Mouse (Mus musculus): ENCODE data around the gene Cntnap1. TPM values are rescaled to one million over a fixed set of nuclear protein-coding genes. Genes with fewer than 3 reads are reported as not detected.

Cntnap1 gene
- polyA plus RNA-seq, 1 experiment from 2014 or later: 0.46 TPM

DNA sequence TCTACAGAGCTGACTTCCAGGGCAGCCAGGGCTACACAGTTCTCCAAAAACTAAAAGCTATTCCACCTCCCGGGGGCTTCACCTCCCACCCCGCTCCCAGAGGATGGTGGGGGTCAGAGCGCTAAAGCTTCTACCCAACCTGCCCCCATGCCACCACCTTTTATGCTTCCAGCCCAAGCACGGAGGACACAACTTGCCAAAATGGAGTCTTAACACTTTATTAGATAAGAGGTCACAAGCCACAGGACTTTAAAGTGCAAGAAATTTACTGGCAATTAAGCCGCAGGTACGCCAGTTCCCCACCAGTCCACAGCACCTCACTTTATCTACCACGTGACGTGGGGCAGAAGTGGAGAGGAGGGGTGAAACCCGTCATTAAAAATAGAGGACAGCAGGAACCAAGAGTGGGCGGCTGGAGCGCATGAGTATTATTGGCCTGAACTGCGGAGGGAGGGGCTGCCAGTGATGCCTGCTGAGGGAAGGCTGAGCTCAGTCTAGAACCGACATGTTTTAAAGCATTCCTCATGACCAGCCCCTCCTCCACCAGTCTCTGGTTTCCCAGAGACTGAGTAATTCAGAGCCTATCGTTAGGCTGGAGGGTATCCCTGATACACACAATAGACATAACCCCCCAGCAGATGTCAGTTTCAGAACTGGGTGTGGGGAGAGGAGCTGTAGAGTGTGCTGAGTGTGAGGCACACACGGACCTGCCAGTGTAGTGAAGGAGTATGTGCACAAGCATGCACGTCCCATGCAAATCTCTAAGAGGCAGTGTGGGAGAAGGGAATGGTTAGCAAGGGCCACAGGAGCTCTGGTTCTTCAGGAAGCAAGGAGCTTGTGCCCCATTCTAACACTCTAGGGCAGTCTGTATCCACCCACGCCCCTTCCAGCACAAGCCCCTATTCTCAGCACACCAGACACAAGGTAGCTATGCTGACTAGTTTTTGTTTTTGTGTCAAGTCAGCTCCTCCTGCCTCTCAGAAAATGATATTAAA is 20.9 kb downstream of the Cntnap1 start:
- no peak overlapping the region for H3K4me2 ChIP-seq (replicated peaks)
- H3K27ac ChIP-seq: no peak overlapping the region
- H3K9me3 ChIP-seq: no peaks in the 10 kb centered on the region
- H3K9ac ChIP-seq: no peak overlapping the region
- H3K4me3 ChIP-seq: no peak overlapping the region
- peaks cover 37% of the 10 kb centered on the region for H3K36me3 ChIP-seq
- WGBS: 40% methylated on average over 17 of the region's 17 CpGs
- H3K4me1 ChIP-seq: peaks cover 27% of the 10 kb centered on the region
- no peaks in the 10 kb centered on the region for H3K27me3 ChIP-seq
- no peak for ATAC-seq (ENCODE audit: low FRiP score, low read depth)

DNA sequence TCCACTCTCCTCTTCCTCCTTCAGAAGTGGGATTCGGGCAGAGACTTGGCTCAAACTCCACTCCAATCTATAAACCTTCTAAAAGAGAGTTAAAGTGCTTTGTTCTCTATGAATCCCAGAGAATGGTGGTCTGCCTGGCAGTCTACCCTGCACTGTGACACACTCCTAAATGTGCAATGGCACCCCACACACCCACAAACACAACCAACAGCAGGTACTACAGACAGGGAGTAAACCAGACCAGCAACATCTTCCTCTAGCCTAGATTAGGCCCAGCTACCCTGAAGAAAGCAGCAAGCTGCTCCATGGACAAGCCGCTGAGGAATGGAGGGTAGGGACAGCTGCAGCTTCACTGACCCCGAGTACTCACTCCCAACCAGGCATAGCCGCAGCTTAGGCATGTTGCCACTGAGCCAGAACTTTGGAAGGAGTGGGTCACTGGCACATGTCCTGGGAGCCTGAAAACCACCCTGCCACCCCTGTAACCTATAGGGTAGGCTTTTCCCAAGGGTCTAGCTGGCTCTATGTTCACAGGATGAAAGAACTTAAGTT is 21.7 kb downstream of the Cntnap1 start:
- Histone ChIP-seq H3K27ac (no peak overlapping the region), H3K36me3 (peaks cover 45% of the 10 kb centered on the region), H3K27me3 (no peaks in the 10 kb centered on the region), H3K9ac (no peak overlapping the region), H3K4me2 (replicated peaks) (no peak overlapping the region), H3K9me3 (no peaks in the 10 kb centered on the region), H3K4me1 (peaks cover 27% of the 10 kb centered on the region), H3K4me3 (no peak overlapping the region)
- ATAC-seq (ENCODE audit: low FRiP score, low read depth): no peak
- WGBS: 83% methylated on average over 4 of the region's 4 CpGs

DNA sequence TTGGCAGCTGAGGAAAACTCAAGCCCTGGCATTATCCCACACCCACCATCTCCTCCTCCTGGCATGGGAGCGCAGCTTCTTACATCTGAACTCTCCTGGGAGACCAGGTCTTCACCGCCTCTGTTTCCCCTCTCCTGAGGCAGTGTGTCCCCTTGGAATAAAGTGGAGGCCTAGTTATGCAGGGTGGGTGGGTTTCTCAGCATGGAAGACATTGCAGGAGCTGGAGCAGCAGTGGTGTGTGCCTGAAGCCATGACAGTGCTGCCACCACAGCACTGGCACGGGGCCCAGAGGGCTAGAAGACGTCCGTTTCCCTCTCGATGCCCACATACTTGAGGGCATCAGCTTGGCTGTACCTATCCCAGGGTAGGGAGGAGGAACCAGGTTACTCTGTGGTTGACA is 22.3 kb downstream of the Cntnap1 start:
- no peak overlapping the region for H3K4me2 ChIP-seq (replicated peaks)
- H3K9me3 ChIP-seq: no peaks in the 10 kb centered on the region
- peaks cover 51% of the 10 kb centered on the region for H3K36me3 ChIP-seq
- H3K27ac ChIP-seq: no peak overlapping the region
- H3K27me3 ChIP-seq: no peaks in the 10 kb centered on the region
- WGBS: 90% methylated on average over 6 of the region's 6 CpGs
- no peak overlapping the region for H3K9ac ChIP-seq
- no peak for ATAC-seq (ENCODE audit: low FRiP score, low read depth)
- peaks cover 27% of the 10 kb centered on the region for H3K4me1 ChIP-seq
- no peak overlapping the region for H3K4me3 ChIP-seq

DNA sequence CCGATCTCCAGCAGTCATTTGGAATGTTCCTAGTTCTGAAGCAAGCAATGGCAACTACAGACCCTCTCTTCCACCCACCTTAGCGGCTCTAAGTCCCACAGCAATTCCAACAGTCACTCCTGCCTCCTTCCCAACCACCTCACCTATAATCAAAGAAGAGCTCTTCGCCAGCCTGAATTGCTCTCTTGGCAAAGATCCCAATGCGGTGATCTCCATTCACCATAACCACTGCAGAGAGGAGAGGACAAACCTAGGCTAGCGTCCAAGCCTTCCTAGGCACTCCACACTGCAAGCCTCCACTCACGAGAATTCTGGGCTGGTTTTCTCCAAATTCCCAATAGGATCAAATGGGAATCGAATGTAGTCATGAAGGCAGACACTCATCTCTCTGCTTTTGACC is 22.8 kb downstream of the Cntnap1 start:
- peaks cover 55% of the 10 kb centered on the region for H3K36me3 ChIP-seq

DNA sequence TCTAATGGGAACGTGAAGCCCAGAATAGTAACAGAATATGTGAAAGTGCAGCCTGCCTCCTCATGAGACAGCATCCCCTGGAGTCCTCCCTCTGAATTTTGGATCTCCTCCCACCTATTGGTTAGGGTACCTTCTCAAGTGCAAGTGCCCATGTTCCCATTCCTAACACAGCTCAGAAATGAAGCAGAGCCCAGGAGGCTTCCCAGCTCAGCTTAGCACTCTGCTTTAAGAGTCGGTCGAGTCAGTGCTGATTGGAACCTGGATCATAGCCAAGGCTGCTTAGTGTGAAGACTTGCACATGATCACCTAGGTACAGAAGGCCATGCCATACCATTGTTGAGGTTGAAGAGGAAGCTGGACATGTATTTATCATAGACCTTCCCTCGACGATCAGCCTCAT is 23.8 kb downstream of the Cntnap1 start:
- no peak for ATAC-seq (ENCODE audit: low FRiP score, low read depth)
- peaks cover 66% of the 10 kb centered on the region for H3K36me3 ChIP-seq
- no peak overlapping the region for H3K27ac ChIP-seq
- H3K4me2 ChIP-seq (replicated peaks): no peak overlapping the region
- H3K9ac ChIP-seq: no peak overlapping the region
- H3K4me1 ChIP-seq: peaks cover 25% of the 10 kb centered on the region
- H3K27me3 ChIP-seq: no peaks in the 10 kb centered on the region
- no peaks in the 10 kb centered on the region for H3K9me3 ChIP-seq
- WGBS: 82% methylated on average over 5 of the region's 5 CpGs
- no peak overlapping the region for H3K4me3 ChIP-seq

More for the DNA sequence above, 22.8 kb downstream of the Cntnap1 start:
- no peaks in the 10 kb centered on the region for H3K27me3 ChIP-seq
- H3K4me3 ChIP-seq: no peak overlapping the region
- H3K27ac ChIP-seq: no peak overlapping the region
- no peaks in the 10 kb centered on the region for H3K9me3 ChIP-seq
- no peak for ATAC-seq (ENCODE audit: low FRiP score, low read depth)
- H3K4me2 ChIP-seq (replicated peaks): no peak overlapping the region
- H3K4me1 ChIP-seq: peaks cover 27% of the 10 kb centered on the region
- WGBS: 87% methylated on average over 7 of the region's 7 CpGs
- no peak overlapping the region for H3K9ac ChIP-seq

DNA sequence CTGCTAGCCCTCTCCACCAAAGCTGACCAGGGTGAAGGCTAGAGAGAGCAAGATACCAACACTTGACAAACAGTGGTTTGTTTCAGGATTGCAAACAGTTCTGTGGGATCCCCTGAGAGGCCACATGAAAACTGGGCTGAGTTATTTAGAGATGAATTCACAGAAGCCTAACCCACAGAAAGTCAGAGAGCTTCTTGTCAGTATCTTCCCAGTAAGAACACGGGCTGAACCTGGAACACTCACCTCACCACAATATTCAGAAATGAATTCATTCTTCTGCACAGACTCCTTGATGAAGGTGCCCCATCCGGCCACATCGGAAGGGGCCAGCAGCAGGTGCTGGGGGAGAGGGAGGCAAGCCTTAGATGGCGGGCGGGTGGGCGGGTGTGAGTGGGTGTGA is 24.3 kb downstream of the Cntnap1 start:
- H3K4me1 ChIP-seq: peaks cover 20% of the 10 kb centered on the region
- H3K27me3 ChIP-seq: no peaks in the 10 kb centered on the region
- no peak overlapping the region for H3K9ac ChIP-seq
- no peak overlapping the region for H3K4me3 ChIP-seq
- no peak overlapping the region for H3K27ac ChIP-seq
- whole genome bisulfite sequencing: 90% methylated on average over 6 of the region's 6 CpGs
- H3K9me3 ChIP-seq: no peaks in the 10 kb centered on the region
- H3K4me2 ChIP-seq (replicated peaks): no peak overlapping the region
- peaks cover 71% of the 10 kb centered on the region for H3K36me3 ChIP-seq
- no peak for ATAC-seq (ENCODE audit: low FRiP score, low read depth)

DNA sequence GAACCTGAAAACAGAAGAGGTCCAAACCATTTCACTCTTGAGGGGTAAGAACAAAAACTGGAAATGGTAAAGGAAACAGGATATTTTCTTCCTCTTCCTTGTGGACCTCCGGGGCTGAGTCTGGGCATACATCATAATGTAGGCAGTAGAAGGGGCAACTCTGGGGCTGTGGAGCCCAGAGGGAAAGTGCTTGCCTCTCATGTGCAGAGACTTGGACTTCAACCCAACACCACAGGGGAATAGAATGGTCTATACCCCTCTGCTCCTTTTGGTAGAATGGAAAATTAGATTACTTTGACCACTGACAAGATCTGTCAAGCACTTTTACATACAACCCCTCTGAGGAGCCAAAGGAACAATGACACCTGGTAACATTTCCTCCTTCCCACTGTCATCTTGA is 24.8 kb downstream of the Cntnap1 start:
- no peak overlapping the region for H3K27ac ChIP-seq
- WGBS: 79% methylated on average over 1 of the region's 1 CpGs
- peaks cover 15% of the 10 kb centered on the region for H3K4me1 ChIP-seq
- no peak overlapping the region for H3K9ac ChIP-seq
- no peaks in the 10 kb centered on the region for H3K27me3 ChIP-seq
- no peak overlapping the region for H3K4me2 ChIP-seq (replicated peaks)
- H3K4me3 ChIP-seq: no peak overlapping the region
- no peak for ATAC-seq (ENCODE audit: low FRiP score, low read depth)
- no peaks in the 10 kb centered on the region for H3K9me3 ChIP-seq
- peaks cover 75% of the 10 kb centered on the region for H3K36me3 ChIP-seq

DNA sequence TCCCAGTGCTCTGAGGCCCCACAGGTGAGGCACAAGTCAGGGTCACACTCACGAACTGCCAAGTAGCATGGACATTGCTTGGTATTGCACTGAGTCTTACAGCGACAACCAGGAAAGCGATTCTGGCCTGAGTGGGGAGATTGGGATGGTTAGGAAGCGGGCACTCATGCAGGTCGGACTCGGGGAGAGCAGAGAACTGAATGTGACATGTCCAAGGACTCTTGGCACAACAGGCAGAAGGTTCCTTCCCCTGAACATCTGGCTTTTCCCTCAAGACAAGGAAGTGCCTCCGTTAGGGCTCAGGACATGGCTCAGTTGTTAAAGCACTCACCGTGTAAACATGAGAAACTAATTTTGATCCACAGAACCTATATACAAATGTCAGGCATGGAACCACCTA is 25.2 kb downstream of the Cntnap1 start:
- peaks cover 11% of the 10 kb centered on the region for H3K4me1 ChIP-seq
- no peak overlapping the region for H3K4me2 ChIP-seq (replicated peaks)
- no peaks in the 10 kb centered on the region for H3K9me3 ChIP-seq
- no peak overlapping the region for H3K4me3 ChIP-seq
- ATAC-seq (ENCODE audit: low FRiP score, low read depth): no peak
- peaks cover 80% of the 10 kb centered on the region for H3K36me3 ChIP-seq
- H3K27me3 ChIP-seq: no peaks in the 10 kb centered on the region
- WGBS: 84% methylated on average over 8 of the region's 8 CpGs
- H3K9ac ChIP-seq: no peak overlapping the region
- no peak overlapping the region for H3K27ac ChIP-seq

DNA sequence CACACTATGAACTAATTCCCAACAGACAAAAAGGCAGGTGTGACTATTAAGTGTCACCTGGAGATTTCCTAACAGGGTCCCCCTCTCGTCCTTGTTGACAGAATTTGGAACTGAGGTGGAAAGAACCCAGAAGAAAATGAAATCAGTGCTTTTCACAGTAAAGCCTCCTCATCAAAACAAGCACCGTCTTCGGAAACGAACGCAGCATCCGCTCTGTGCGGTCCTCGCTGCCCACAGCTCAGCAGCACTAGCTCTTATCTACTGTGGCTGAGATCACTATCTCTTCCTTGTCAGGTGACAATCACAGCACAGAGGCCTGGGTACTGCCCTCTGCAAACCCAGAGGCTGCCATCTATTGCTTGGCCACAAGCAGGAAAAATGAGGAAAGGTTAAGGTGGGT is 25.9 kb downstream of the Cntnap1 start:
- Histone ChIP-seq H3K27me3 (no peaks in the 10 kb centered on the region), H3K4me2 (replicated peaks) (no peak overlapping the region), H3K36me3 (peaks cover 86% of the 10 kb centered on the region), H3K9ac (no peak overlapping the region), H3K9me3 (no peaks in the 10 kb centered on the region), H3K27ac (no peak overlapping the region), H3K4me1 (peaks cover 5% of the 10 kb centered on the region), H3K4me3 (no peak overlapping the region)
- 94% methylated on average over 8 of the region's 8 CpGs for WGBS
- no peak for ATAC-seq (ENCODE audit: low FRiP score, low read depth)

DNA sequence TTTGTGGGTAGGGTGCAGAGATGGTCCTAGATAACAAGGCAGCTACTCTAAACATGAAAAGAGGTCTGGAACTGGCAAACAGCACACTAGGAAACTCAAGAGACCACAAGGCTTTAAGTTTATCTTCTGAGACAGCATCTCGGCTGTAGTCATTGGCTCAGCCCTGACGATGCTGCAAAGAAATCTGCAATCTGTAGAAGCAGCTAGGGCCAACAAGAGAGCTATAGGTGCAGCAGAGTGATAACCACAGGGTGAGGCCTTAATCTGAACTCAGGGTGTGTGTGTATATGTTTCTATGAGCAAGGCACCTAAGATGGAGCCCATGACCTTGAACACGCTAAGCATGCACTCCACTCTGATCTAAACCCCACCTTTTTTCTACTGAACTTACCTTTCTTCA is 29.2 kb downstream of the Cntnap1 start:
- Histone ChIP-seq H3K27ac (no peak overlapping the region), H3K9me3 (no peaks in the 10 kb centered on the region), H3K4me3 (no peak overlapping the region), H3K36me3 (peaks cover 85% of the 10 kb centered on the region), H3K4me2 (replicated peaks) (no peak overlapping the region), H3K4me1 (no peaks in the 10 kb centered on the region), H3K27me3 (no peaks in the 10 kb centered on the region), H3K9ac (no peak overlapping the region)
- ATAC-seq (ENCODE audit: low FRiP score, low read depth): no peak
- 91% methylated on average over 3 of the region's 3 CpGs for WGBS

DNA sequence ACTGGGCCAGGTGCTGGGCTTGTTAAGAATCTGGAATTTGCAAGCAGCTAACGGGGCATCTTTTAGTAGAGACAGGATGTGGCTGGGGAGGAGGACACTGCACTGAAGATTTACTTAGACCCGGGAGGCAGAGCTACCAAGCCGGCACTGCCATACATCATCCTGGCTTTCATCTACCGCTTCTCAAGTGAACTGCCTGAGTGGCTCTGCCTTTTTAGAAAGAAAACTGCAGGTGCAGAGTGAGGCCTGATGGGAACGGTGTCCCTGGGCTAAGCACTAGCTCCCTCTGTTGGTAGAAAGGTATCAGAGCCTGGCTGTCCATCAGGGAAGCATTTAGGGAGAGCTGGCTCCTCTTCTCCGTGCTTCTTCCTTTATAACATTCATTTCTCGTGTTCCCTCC is 30.7 kb downstream of the Cntnap1 start:
- H3K36me3 ChIP-seq: peaks cover 83% of the 10 kb centered on the region
- WGBS: 28% methylated on average over 7 of the region's 7 CpGs

DNA sequence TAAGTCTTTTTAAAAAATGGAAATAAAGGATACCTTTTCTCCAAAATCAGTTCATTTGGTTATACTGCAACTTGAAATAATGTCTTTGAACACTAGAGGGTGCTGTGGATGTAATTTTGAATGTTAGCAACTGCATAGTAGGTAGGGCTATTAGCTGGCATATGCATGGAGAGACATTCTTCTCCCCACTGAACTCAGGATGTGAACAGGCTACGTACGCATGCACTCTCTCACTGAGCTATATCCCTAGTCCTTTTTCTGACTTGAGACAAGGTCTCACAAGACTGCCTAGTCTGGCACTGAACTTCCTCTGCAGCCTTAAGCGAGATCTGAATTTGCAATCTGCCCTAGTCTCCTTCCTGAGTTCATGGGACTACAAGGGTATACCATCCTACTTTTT is 41.6 kb downstream of the Cntnap1 start:
- H3K9ac ChIP-seq: no peak overlapping the region
- H3K4me2 ChIP-seq (replicated peaks): no peak overlapping the region
- H3K27me3 ChIP-seq: no peaks in the 10 kb centered on the region
- H3K27ac ChIP-seq: no peak overlapping the region
- H3K4me1 ChIP-seq: no peaks in the 10 kb centered on the region
- H3K4me3 ChIP-seq: no peak overlapping the region
- peak; percentile 71; the same call in 1 of the 2 replicates for ATAC-seq (ENCODE audit: low FRiP score, low read depth)
- 45% methylated on average over 3 of the region's 3 CpGs for WGBS
- H3K9me3 ChIP-seq: no peaks in the 10 kb centered on the region
- H3K36me3 ChIP-seq: peaks cover 75% of the 10 kb centered on the region

More for the DNA sequence above, 30.7 kb downstream of the Cntnap1 start:
- Histone ChIP-seq H3K4me1 (no peaks in the 10 kb centered on the region), H3K9ac (no peak overlapping the region), H3K4me3 (no peak overlapping the region), H3K27me3 (no peaks in the 10 kb centered on the region), H3K9me3 (no peaks in the 10 kb centered on the region), H3K4me2 (replicated peaks) (no peak overlapping the region), H3K27ac (no peak overlapping the region)
- no peak for ATAC-seq (ENCODE audit: low FRiP score, low read depth)
